Comparison of ENCODE assay signal across 8 mouse cellular contexts in genomic region chr3:146914798-146915197, GRCm38 (mm10).
DNase-seq lines count a peak whose midpoint lies in the region; ATAC-seq and TF ChIP-seq lines count a peak whose summit lies in the region.

No protein-coding gene starts in this region.

- H3K4me3 ChIP-seq in G1E (ENCODE audit: low read depth, low read length) = no peak overlapping the region
- no peak overlapping the region for H3K4me3 ChIP-seq in forebrain, embryonic 12.5 days (replicated peaks)

- peak; percentile 51 for DNase-seq in G1E (ENCODE audit: low spot score)
- peak; percentile 66 for DNase-seq in brain, embryonic 18.5 days (ENCODE audit: low read depth, low spot score)
- DNase-seq in layer of hippocampus, postnatal 14 days (ENCODE audit: low spot score in 2 of 2) = peak; percentile 68 to 81
- DNase-seq in right cerebral cortex, adult 2 months (ENCODE audit: low spot score in 2 of 2) = peak; percentile 87 to 91
- peak; percentile 68 for DNase-seq in urinary bladder, adult 2 months (ENCODE audit: low spot score)

- no peak overlapping the region for H3K4me2 ChIP-seq in forebrain, embryonic 12.5 days

- no peaks in the 10 kb centered on the region for H3K27me3 ChIP-seq in G1E (ENCODE audit: insufficient read depth, low read length)
- H3K27me3 ChIP-seq in forebrain, embryonic 12.5 days = no peaks in the 10 kb centered on the region

- no peaks in the 10 kb centered on the region for H3K4me1 ChIP-seq in G1E (ENCODE audit: insufficient read depth, low read depth, low read length)
- no peaks in the 10 kb centered on the region for H3K4me1 ChIP-seq in forebrain, embryonic 12.5 days

- H3K36me3 ChIP-seq in G1E (replicated peaks) = no peaks in the 10 kb centered on the region
- H3K36me3 ChIP-seq in forebrain, embryonic 12.5 days (replicated peaks) = no peaks in the 10 kb centered on the region

- H3K9me3 ChIP-seq in G1E (replicated peaks) = no peaks in the 10 kb centered on the region
- no peaks in the 10 kb centered on the region for H3K9me3 ChIP-seq in forebrain, embryonic 12.5 days

- H3K27ac ChIP-seq in forebrain, embryonic 12.5 days = no peak overlapping the region

- TF ChIP-seq CTCF in G1E (IDR thresholded peaks at IDR 0.05; ENCODE audit: low read depth, low read length) = peak; percentile 62

- 12% methylated on average over 12 of the region's 12 CpGs for whole genome bisulfite sequencing in forebrain, embryonic 12.5 days

- H3K9ac ChIP-seq in forebrain, embryonic 12.5 days = no peak overlapping the region

- ATAC-seq in G1E (ENCODE audit: extremely low read depth, insufficient number of reproducible peaks, low FRiP score, poor library complexity, severe bottlenecking) = peak; percentile 85
- peak; percentile 72 for ATAC-seq in forebrain, embryonic 12.5 days (ENCODE audit: low FRiP score)
- ATAC-seq in hematopoietic stem cell, adult 5-6 weeks (replicated peaks in 1 of 2; ENCODE audit: insufficient read depth in 1 of 2, low FRiP score in 2 of 2, low TSS enrichment in 1 of 2, low read depth in 1 of 2, poor library complexity in 2 of 2, severe bottlenecking in 2 of 2) = peak; percentile 93 to 94
- peak; percentile 98 for ATAC-seq in megakaryocyte, adult 5-6 weeks (ENCODE audit: poor library complexity, severe bottlenecking)
